Mouse (Mus musculus) testis, postnatal 14 days (tissue): ENCODE data around the gene Pea15a.
"Not testable (repeated sequence)": the region's sequence is repeated elsewhere in the genome, so short reads cannot be mapped to it uniquely, and the experiment has no call there.

Experiments used
- DNase-seq: peaks from one replicate; pipeline ENCODE4 v3.0.0; 2021; ENCODE audit warnings: low spot score

The Pea15a gene

DNA sequence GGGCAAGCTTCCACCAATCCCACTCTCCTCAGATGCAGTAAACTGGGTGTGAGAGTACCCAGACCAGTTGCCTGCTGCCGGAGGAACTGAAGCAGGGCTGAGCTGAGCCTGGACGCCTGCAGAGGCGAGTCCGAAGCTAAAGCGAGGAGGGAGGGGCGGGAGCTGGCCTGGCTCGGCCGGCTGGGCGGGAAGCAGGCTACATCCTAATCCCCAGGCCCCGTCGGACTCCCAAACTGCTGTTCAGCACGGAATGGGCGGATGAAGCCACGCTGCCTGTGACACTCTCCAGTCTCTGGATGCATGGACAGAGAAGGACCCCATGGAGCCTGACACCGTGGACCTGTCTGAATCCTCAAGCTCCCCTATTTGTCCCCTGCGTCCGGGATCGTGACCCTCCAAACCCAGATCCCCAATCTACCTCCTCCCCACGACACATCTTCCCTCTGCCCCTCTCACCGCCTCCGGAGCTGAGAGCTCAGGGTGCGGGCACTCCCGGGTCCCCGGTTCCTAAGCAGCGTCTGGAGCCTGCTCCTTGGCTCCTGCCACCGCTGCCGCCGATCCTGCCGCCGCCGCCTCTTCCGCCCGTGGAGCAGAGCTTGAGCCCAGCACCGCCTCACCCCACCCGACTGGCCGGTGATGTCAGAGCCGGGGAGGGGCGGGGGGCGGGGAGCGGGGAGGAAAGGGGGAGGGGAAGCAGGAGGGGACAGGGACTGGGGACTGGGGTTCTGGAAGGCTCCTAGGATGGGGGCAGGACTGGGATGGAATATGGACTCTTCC lies at the start of gene Pea15a:
TSS of gene Pea15a (minus strand) at position 664 of the 777 bp plus-strand sequence.
- peak; percentile 68 for DNase-seq

DNA sequence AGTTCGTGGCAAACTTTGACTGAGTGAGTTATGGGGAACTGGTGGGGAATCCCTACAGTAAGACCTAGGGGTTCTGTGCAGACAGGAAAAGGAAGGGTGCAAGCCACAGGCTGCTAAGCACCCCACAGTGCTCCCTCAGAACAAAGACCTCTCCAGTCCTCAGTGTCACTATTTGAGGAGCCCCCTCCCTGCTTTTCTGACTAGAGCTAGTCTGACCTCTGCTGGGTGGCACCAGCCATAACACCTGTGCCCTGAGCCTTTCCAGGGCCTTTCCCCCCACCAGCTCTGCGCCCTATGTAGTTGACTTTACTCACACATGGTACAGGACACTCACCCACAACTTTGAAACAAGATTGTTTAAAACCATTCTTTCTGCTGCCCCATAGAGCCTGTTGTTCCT lies 41.1 kb upstream of the Pea15a start:
- no peak for DNase-seq

DNA sequence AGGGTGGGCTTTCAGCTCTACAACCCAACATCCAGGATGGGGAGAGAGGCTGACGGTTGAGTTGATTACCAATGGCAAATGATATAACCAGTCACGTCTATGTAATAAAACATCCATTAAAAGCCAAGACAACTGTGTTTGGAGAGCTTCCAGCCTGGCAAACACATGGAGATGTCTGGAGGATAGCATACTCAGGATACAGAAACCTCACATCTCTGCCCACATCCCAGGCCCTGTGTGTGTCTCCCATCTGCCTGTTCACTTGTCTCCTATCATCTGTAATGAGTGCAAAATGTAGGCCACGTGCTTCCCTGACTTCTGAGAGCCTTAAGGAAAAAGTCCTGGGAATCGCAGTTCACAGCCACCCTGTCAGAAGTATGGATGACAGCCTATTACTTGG lies 40.6 kb upstream of the Pea15a start:
- DNase-seq = no peak

DNA sequence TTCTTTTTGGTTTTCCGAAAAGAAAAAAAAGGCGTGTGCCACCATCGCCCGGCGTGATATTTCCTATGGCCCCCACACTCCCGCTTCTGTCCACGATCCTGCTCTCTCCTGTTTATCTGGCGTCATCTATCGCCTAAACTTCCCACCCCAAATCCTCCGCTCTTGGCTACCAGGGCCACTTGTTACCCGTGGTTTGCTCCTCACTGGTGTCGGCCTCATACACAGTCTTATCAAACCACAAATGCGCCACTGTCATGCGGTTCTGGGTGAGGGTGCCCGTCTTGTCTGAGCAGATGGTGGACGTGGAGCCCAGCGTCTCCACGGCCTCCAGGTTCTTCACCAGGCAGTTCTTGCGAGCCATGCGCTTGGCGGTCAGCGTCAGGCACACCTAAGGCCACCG lies 38.0 kb upstream of the Pea15a start:
- not testable (repeated sequence) for DNase-seq

- no peak for DNase-seq
Observed at GRCm38 (mm10) chr1:172243547-172244205, 37.1 kb upstream of the Pea15a start.

DNA sequence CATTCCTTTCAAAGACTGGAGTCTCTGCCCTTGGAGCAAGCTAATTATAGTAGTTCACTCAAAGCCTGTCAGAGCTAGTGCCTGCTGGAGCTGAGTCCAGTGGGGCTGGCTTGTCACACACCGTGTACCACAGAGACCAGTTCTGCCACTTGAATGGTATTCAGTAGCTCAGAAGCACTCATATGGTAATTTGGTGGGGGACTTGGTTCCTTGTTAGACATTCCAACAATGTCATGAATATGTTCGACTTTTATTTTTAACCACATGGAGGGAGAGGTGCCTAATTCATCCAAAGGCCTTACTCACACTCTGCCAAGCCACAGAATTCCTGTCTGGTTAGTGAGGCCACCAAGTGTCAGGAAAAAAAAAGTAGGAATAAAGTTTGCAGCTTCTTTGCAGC lies 35.8 kb upstream of the Pea15a start:
- no peak for DNase-seq

- no peak for DNase-seq
Observed at GRCm38 (mm10) chr1:172240945-172241708, 34.5 kb upstream of the Pea15a start.

DNA sequence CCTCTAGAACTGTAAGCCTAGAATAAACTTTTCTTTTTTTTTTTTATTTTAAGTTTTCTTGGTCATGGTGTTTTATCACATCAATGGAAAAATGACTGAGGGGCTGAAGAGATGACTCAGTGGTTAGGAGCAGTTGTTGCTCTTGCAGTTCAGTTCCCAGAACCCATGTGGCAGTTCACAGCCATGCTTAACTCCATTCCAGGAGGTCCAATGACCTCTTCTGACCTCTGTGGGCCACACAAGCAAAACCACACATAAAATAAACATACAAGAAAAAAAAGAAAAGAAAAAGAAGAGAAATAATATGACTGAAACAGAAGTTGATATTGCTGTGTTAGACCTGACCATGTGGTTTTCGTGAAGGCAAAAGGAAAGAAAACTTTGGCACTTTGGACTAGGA lies 22.6 kb upstream of the Pea15a start:
- DNase-seq = no peak

- DNase-seq = no peak
Observed at GRCm38 (mm10) chr1:172228209-172228608, 21.6 kb upstream of the Pea15a start.

GRCm38 (mm10) chr1:172221297-172222063 lies 14.9 kb upstream of the Pea15a start:
- no peak for DNase-seq

- DNase-seq = no peak
Observed at GRCm38 (mm10) chr1:172220414-172220813, 13.8 kb upstream of the Pea15a start.

DNA sequence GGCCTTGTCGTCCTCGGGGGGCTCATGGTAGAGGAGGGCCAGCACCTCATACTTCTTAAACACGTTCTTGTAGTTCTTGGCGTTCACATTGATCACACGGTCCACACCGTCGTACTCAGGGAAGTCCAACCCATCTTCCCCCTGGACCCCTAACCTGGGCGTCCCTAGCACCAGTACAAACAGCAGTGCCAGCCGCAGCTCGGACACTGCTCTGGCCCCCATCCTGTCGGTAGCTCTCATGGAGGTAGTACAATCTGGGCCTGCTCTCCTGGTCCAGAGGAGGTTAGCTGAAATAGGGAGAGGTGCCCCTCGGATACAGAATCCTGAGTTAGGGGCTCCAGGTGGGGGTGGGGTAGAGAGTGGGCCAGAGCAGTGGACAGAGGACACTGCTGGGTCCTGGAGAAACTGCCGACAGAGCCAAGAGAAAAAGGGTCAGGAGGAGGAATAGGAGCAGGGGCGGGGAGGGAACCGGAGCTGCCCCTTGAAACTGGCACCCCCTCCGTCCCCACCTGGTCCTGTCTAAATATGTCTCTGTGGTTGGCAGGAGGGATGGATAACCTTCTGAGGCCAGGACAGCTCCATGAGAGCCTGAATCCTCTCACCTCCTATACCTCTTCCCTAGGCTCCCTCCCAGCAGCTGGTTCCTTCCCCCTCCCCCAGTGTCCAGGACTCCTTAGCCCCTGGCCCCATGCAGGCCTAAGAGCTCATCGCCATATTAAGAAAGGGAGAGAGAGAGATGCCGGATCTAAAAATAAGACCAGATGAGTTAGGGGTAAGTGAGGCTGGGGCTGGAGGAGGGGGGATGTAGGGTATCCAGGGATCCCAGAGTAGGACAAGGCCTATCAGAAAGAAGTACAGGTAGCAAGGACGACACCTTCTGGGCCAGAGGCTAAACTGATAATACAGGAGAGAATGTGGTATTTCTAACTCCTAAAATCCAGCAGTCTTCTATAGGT lies 13.1 kb upstream of the Pea15a start, which contains the start of gene Casq1:
TSS of gene Casq1 (minus strand) at position 418 of the 956 bp plus-strand sequence.
- no peak for DNase-seq

- no peak for DNase-seq
Observed at GRCm38 (mm10) chr1:172218164-172218910, 11.7 kb upstream of the Pea15a start.

DNA sequence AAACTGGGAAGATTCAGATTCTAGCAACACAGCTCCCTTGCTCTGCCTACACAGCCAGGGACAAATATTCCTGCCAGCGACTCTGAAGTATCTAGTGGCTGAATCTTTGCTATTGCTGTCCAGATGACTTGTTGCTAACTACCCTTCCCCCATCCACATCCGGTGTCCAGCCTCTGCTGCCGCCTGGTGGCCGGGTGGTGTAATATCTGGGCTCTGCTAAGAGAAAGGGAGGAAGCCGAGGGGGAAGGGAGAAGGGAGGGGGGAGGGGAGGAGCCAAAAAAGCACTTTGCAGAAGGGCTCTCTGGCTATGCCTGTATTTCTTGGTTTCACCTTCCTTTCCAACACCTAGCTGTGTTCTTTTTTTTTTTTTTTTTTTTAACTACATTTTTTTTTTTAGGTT lies 10.5 kb upstream of the Pea15a start:
- peak; percentile 85 for DNase-seq

DNA sequence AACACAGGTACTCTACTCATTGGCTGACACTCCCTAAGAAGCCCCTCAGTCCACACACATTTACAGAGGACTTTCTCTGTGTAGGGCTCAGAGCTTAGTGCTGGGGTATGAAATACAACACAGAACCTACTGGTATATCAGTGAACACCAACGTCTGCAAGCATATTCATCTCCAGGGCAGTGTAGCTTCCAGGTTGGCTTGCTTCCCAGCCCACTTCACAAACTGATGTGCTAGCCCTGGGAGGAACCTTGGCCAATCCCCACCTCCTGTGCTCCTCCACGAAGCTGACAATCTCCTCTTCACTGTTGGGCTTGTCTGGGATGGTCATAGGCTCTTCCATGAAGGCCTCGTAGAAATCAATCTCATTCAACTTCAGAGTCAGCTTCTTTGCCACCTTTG lies 8.1 kb upstream of the Pea15a start:
- DNase-seq = no peak

- no peak for DNase-seq
Observed at GRCm38 (mm10) chr1:172213771-172214170, 7.2 kb upstream of the Pea15a start.

DNA sequence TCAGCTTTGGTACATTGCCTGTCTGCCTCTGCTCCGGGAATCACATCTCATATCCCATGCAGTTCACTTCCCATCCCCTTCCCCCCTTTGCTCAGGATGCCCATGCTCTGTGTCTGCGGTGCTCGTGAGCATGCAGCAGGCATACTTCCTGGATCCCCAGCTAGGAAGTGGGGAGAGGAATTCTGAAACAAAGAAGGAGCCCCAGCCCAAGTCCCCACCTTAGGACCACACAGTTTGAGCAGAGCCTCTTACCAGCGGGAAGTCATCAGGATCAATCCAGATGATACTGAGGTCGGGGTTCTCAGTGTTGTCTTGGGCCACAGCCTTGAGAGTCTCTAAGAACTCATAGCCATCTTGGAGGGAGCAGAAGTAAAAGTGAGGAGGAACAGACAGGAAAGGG lies 6.2 kb upstream of the Pea15a start:
- no peak for DNase-seq

DNA sequence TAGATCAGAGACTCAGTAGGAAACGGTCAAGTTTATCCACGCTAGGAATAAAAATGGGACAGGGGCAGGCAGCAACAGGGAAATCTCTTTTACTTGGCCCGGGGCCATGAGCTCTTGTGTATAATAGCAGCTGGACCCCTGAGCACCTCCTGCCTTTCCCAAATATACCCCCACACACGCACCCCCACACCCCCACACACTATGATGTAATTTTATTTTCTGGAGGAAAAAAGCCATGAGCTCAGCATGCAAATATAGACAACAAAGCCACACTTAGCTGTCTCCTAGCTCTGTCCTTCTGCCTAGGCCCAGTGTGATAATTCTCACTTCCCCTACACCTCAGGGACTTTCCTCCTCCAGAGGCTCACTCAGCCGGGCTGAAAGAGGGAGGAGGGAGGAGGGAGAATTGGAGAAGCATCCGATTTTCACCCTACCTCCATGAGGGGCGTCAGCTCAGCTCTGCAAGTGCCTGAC lies 544 bp upstream of the Pea15a start:
- DNase-seq = no peak

GRCm38 (mm10) chr1:172205741-172206087 lies 890 bp downstream of the Pea15a start:
- DNase-seq = no peak
